Mouse (Mus musculus): Measurements from ENCODE around the gene Gfer.
A peak's percentile ranks its signal among the peaks of the same experiment; 100 is the strongest.

The Gfer gene

DNA sequence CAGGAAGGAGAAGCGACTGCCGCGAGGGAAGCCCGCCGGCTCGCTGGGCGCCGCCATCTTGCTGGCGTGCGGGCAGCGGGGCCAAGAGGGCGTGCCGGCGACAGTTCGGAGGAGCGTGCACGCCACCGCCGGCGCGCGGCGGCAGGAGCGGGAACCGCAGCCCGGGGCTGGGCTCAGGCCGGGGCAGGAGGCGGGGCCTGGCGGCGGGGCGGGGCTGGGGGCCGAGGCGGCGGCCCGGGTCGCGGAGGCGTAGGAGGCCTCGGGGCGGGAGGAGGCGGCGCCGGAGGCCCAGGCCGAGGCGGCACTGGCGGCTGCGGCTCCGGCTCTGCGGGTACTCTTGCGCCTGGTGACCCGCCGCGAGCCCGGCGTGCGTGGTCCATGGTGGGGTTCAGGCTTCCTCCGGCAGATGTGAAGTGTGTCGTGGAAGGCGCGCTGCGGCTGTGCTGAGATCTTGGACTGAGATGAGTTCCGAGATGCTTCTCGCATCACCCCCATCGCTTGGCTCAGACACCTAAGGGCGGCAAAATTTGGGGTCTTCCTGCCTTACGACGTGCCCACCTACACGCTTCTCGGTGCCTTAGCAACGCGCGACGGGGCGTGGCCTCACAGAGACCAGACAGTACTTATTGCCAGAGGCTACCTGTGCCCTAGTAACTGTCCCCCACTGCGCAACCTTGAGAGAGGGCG lies at the start of gene Gfer, which contains the start of gene Noxo1:
Gene Gfer, minus strand, starts transcription at position 146 of the 687 bp plus-strand sequence.
Gene Noxo1, plus strand, starts transcription at position 224 of the 687 bp plus-strand sequence.
- peak; percentile 92 for DNase-seq (ENCODE audit: low read depth, low spot score)

DNA sequence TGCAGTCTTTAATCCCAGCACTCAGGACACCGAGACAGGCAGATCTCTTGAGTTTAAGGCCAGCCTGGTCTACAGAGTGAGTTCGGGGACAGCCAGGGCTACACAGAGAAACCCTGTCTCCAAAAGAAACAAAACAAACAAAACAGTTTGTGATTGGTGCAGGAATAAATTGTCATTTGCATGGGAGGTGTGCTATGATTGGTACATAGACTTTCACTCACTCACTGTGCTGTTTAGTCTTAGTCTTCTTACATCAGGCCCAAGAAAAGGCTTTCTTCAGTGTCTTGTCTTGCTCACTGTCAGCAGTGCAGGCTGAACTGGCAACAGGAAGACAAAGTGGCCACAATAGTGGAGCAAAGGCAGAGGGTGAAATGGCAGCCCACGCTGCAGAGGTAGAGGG lies 48.4 kb upstream of the Gfer start:
- no peak for DNase-seq (ENCODE audit: low read depth, low spot score)

DNA sequence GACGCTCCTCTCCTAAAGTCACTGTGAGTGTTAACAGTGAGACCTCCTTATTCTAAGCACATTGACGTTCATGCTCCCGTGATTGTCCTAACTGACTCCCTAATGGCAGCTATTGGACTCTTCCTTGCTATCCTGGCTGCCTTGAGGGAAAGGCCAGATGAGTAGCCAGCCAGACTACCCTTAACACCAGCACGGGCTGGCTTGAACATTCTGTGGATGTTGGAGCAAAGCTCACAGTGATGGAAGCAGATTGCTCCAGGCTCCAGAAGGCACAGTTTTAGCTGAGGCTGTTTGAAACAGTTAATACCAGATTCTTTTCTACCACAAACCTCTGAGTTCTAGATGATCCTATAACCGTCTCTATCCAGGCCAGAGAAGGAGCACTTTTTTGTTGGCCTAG lies 47.9 kb upstream of the Gfer start:
- DNase-seq (ENCODE audit: low read depth, low spot score) = no peak

DNA sequence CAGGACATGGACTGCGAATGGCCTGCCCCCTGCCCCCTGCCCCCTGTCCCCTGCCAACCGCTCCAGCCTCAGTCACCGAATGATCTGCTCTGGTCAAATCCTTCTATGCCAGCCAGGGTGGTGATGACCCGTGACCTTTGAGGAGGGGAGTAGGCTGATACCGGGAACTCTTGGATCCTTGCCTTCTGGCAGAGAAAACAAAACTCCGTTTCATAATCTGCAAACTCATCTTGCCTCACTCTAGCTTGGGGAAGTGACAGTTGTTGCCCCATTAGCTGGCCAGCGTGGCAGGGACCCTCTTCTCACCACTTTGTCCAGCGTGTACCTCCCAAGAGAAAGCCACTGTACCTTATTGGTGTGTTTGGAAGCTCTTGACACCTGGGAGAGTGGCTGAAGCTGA lies 46.4 kb upstream of the Gfer start:
- DNase-seq (ENCODE audit: low read depth, low spot score) = no peak

DNA sequence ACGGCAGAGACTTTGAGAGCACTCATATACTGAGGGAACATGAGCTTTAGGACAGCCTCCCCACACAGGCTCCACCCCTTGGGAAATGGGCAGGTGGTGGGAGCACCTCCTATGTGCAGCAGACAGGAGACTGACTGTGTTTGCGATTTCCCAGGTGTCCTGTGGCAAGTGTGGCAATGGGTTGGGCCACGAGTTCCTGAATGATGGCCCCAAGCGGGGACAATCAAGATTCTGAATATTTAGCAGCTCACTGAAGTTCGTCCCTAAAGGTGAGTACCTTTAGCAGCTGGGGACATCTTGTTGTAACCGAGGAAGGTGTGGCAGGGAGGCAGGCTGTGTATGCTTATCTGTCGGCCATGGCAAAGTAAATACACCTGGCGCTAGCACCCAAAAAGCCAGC lies 44.0 kb upstream of the Gfer start:
- DNase-seq (ENCODE audit: low read depth, low spot score) = no peak

DNA sequence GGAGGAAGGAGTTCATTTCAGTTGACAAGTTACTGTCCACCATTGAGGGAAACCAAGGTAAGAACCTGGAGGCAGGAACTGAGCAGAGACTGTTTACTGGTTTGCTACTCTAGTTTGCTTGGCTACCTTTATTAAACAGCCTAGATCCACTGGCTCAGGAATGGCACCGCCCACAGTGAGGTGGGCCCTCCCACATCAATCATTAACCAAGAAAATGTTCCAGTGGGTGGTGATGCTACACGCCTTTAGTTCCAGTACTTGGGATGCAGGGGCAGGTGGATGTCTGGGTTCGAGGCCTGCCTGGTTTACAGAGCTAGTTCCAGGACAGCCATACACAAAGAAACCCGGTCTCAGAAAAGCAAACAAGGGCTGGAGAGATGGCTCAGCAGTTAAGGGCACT lies 42.3 kb upstream of the Gfer start:
- no peak for DNase-seq (ENCODE audit: low read depth, low spot score)

DNA sequence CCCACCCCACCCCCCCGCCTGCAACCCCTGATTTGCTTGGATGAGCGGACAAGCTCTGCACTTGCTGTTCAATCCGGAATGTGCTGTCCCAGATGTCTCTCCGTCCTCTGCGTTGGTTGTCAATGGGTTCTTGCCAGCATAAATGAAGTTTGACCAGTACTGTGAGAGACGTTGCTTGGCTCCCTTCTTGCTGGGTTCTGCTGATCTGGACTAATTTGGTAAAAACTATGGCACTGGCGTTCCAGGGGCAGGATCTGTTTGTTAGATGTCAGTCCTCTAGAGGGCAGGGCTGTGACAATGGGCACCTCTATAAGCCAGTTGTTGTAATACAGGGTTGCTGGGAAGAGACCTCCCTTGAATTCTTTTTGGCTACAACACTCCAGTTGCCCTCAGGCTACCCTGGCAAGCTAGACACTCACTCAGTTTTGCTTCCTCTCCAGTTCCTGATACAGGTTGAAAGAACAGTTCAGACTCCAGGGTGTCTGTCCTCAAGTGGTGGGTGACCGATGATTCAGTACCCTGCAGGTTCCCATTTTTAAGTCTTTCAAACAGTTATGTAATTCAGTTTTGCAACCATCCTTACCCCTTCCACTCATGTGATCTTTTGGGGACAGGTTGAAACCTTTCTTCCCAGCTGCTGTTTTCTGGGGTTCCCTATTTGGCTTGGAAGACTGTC lies 41.3 kb upstream of the Gfer start:
- no peak for DNase-seq (ENCODE audit: low read depth, low spot score)

DNA sequence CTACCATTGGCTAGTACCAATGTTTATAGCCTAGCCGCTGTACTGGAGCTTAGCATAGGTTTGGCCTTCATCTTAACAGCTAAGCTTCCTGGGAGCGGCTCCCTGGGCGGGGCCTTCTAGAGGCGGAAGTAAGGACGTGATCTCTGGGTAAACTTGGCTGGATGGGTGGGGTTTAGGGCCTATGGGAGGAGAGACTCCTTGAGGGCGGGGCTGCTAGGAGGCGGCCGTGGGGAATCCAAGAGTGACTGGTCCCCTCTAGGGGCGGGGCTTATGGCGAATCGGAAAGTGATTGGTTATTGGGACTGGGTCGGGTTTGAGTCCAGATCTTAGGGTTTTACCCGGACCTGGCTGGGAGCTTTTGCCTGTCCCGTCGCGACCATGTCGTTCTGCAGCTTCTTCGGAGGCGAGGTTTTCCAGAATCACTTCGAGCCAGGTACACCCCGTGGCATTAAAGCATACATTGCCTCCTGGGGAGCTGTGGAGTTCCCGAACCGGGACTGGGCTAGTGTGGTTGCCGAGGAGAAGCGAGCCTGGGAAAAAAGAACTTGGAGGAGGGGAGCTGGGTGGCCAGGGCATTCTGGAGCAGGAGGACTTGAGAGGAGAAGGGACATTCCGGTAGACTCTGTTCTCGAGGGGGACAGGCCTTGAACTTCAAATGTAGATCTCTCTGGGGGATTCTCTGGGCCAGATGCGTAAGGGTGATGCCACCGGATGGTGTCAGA lies 40.5 kb upstream of the Gfer start, which contains the start of gene Msrb1:
Gene Msrb1, plus strand, starts transcription at position 313 of the 722 bp plus-strand sequence.
- peak; percentile 99 for DNase-seq (ENCODE audit: low read depth, low spot score)

DNA sequence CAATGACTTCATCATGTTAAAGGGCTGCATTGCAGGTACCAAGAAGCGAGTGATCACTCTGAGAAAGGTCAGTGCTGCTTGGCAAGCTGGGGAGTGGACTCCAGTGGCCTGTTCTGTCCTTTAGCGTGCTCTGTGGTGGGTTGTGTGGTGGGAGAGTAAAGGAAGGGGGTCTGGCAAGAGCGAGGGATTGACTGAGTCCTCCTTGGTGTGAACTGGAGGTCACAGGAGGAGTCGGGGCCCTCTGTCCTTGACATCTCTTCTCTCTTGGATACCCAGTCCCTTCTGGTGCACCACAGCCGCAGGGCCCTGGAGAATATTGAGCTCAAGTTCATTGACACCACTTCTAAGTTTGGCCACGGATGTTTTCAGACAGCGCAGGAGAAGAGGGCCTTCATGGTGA lies 39.5 kb upstream of the Gfer start:
- DNase-seq (ENCODE audit: low read depth, low spot score) = no peak

DNA sequence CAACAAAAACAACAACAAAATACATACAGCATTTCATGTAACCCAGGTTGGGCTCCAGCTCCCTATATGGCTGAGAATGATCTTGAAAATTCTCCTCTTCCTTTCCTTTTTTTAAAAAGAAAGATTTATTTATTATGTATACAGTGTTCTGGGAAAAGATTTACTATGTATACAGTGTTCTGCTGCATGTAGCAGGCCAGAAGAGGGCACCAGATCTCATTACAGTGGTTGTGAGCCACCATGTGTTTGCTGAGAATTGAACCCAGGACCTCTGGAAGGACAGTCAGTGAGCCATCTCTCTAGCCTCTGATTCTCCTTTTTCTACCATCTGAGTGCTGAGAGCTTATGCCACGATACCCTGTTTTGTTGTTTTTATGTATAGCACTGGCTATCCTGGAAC lies 38.6 kb upstream of the Gfer start:
- no peak for DNase-seq (ENCODE audit: low read depth, low spot score)

DNA sequence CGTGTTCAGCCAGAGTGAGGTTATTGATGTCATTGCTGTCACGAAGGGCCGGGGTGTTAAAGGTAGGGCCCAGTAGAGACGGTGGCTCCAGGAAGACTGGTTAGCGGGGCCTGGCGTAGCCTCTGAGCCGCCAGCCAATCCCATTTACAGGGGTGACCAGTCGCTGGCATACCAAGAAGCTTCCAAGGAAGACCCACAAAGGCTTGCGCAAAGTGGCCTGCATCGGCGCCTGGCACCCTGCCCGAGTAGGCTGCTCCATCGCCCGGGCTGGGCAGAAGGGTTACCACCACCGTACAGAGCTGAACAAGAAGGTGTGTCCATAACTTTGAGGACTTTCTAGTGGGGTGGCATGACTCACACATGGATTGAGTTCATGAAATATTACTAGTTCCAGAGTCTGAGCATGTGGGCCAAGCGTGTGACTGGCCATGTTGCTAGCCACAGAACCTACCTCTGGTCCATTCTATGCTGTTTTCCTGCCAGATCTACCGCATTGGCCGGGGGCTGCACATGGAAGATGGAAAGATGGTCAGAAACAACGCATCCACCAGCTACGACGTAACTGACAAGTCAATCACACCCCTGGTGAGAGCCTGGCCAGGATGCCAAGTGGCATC lies 37.6 kb upstream of the Gfer start:
- no peak for DNase-seq (ENCODE audit: low read depth, low spot score)

DNA sequence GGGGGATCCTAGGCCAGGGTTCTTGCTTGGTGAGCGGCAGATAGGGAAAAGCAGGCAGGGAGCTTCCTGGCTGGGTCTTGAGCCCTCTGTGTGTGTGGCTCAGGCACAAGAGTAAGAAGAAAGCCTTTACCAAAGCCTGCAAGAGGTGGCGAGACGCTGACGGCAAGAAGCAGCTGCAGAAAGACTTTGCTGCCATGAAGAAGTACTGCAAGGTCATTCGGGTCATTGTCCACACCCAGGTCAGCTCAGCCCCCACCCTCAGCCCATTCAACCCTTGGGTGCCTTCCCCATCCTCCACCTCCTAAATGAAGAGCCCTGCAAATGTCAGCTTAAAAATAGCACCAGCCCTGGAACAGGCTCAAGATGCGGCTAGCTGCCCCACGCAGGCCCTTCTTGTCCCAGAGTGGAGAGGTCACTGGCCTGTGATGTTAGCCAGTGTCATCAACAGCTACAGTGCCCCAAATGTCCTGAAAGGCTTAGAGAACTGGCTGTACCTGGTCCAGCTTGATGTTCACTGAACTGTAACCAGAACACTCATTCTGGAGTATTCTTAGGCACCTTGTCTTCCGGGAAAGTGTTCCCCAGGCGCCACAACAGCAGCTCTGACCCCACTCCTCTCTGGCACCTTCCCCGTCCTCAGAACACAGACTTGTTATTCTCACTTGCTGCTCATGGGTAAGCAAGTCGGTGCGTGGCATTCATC lies 36.4 kb upstream of the Gfer start:
- DNase-seq (ENCODE audit: low read depth, low spot score) = no peak

DNA sequence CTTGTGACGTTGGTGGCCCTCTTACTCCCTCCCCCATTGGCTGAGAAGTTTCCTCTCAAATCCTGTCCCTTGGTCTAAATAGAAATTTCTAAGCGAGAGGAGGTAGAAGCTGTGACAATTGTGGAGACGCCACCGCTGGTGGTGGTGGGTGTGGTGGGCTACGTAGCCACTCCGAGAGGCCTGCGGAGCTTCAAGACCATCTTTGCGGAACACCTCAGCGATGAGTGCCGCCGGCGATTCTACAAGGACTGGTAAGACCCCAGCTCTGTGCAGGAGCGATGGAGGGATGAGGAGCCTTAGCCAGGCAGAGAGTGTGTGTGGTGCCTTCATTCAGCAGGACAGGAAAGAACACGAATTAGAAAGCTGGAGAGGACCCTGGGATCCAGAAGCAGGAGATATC lies 34.8 kb upstream of the Gfer start:
- DNase-seq (ENCODE audit: low read depth, low spot score) = no peak

DNA sequence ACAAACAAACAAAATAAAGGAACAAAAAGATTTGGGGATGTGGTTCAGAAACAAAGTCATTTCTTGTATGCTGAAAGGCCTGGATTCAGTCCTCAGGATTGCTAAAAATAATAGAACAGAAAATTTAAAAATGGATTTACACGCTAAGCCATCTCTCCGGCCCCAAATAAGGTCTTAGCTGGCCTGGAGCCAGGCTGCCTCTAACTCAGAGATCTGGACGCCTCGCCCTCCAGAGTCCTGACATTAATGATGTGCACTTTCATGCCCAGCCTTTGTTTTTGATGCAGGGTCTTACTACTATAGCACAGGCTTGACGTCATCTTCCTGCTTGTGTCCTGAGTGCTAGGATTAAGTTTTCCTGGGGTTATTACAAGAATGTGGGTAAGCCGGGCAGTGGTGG lies 33.1 kb upstream of the Gfer start:
- DNase-seq (ENCODE audit: low read depth, low spot score) = no peak

DNA sequence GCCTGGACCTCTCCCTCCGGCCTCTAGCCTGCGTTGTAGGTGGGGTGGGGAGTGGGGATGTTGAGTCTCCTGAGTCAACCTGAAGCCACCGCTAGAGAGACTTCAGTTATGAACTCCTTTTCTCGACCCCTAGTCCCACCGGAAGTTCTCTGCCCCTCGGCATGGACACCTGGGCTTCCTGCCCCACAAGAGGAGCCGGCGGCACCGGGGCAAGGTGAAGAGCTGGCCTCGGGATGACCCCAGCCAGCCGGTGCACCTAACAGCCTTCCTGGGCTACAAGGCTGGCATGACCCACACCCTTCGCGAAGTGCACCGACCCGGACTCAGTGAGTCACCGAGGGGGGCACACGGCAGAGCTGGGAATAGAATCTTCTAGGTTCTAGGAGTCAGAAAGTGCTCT lies 32.2 kb upstream of the Gfer start:
- no peak for DNase-seq (ENCODE audit: low read depth, low spot score)

DNA sequence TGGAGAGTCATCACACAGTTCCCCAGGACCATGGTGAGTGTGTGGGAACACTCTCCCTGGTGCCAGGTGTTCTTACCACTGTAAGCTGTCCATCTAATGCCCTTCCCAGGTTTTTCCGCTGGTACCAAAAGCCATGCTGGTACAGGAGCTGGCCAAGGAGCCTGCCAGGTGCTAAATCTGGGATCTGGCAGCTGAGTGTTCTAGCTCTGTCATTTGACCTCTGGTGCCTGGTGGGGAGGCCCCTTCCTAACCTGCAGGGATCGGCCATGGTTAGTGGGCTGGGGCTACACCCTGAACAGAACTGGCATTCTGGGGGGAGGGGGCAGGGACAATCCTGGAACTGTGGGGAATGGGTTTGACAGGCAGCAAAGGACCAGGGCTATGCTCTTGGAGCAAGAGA lies 31.7 kb upstream of the Gfer start, which contains the start of gene Rpl3l:
Gene Rpl3l, plus strand, starts transcription at position 203 of the 400 bp plus-strand sequence.
- DNase-seq (ENCODE audit: low read depth, low spot score) = no peak

DNA sequence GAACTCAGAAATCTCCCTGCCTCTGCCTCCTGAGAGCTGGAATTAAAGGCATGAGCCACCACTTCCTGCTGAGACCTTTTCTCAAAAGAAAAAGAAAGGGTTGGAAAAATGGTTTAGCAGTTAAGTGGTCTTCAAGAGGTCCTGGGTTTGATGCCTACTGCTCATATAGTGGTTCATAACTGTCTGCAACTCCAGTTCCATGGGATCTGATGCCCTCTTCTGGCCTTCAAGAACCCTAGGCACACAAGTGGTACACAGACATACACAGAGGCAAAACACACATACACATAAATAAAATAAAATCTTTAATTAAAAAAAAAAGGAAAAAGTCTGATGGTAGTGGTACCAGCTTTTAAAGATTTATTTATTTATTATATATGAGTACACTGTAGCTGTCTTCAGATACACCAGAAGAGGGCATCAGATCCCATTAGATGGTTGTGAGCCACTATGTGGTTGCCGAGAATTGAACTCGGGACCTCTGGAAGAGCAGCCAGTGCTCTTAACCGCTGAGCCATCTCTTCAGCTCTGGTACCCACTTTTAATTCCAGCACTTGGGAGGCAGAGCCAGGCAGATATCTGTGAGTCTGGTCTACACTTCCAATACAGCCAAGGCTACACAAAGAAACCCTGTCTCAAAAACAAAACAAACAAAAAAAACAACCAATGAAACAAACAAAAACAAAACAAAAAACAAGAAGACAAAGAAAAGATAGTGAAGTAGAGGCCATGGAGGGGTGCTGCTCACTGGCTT lies 29.9 kb upstream of the Gfer start:
- DNase-seq (ENCODE audit: low read depth, low spot score) = no peak

DNA sequence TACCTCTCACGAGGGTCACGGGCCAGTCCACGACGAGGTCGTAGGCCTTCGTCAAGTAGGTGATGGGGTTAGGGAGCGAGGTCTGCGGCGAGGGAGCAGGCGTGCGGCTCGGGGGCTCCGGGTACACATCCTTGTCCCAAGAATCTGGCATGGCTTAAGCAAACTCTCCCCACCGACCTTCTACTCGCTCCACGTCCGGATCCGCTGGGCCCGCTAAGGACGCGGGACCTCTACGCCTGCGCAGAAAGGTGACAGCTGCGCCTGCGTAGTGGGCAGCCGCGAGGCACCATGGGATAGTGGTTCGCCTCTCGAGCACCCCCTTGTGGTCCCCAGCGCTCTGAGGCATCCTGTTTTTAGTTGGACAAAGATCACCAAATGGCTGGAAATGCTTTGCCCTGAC lies 28.2 kb upstream of the Gfer start, which contains the start of gene Ndufb10:
Gene Ndufb10, minus strand, starts transcription at position 295 of the 400 bp plus-strand sequence.
- DNase-seq (ENCODE audit: low read depth, low spot score) = peak; percentile 94

DNA sequence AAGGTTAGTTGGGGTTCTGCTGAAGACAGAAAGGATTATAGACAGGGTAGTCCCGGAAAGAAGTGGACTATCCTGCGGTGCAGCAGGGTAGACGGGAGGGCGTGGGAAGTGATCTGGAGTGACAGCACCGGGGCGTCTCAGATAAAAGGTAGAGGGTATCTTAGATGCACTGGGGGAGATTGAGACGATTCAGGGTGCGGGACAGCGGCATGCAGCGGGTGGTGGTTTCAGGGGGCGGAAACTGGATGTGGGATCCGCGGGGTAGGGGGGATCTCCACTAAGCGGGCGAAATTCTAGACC lies 27.9 kb upstream of the Gfer start:
- no peak for DNase-seq (ENCODE audit: low read depth, low spot score)

DNA sequence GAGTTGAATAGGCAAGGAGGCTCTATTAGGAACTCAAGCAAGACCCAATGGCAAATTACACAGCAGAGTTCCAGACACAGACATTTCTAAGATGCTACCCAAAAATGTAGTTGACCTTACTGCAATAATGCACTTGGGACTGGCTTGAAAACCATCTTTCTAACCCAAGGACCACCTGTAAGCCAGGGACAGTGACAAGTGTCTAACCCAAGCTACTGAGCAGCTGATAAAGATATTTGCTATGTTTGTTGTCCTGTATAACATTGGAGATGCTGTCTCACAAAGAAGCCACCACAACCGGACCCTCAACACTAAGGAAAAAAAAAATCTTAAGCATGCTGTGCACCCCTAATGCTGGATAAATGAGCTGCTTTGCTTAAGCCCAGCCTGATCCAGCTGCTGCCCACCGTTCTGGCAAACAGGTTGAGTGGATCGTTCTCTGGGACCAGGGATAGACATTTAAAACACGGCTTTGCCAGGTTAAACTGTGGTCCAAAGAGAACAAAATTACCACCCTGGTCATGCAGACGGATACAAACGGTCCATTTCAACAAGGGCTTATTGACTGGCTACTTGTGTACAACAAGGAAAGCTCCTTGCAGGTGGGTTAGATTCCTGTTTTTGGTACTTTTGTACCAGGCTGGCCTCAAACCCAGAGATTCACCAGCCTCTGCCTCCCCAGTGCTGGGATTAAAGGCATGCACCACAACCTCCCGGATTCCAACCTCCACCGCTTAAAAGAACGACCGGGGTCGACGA lies 27.3 kb upstream of the Gfer start:
- no peak for DNase-seq (ENCODE audit: low read depth, low spot score)

Data from ES-CJ7 (cell line).